Mouse (Mus musculus): ENCODE data around the gene Myh6. TPM values are rescaled to one million over a fixed set of nuclear protein-coding genes. Genes with fewer than 3 reads are reported as not detected.

The Myh6 gene
- polyA plus RNA-seq, 1 experiment from 2014 or later: 0.99 TPM

MicroRNAs within 50 kb of the gene (microRNA counts, 519-probe panel; counts per million panel counts)
- microRNA mmu-miR-208a (not detected), microRNA mmu-miR-208b (not detected)

Small RNA genes within 50 kb of the gene (microRNA-seq; reads per million reads assigned to microRNA genes)
- gene Mir208a: 6.3 reads per million, percentile 21 among the genes with 10 or more reads in this experiment
- gene Mir208b: 25.8 reads per million, percentile 36 among the genes with 10 or more reads in this experiment

Other genes starting within 250 kb of the Myh6 start
- gene Slc7a8, start 185.0 kb downstream of the Myh6 start, polyA plus RNA-seq (2016; fragmentation: Nextera tagmentation; extraction: Ambion mirVana): 2.9 and 3.3 TPM in 2 replicates
- not detected in 2 replicates for gene Rnf212b, start 152.8 kb downstream of the Myh6 start, polyA plus RNA-seq (2016; fragmentation: Nextera tagmentation; extraction: Ambion mirVana)
- gene Homez, start 96.0 kb downstream of the Myh6 start, polyA plus RNA-seq (2016; fragmentation: Nextera tagmentation; extraction: Ambion mirVana): 16.4 and 18.6 TPM in 2 replicates
- 0.80 and 1.6 TPM in 2 replicates for gene Ppp1r3e, start 89.4 kb downstream of the Myh6 start, polyA plus RNA-seq (2016; fragmentation: Nextera tagmentation; extraction: Ambion mirVana)
- 2.7 and 3.7 TPM in 2 replicates for gene Bcl2l2, start 83.5 kb downstream of the Myh6 start, polyA plus RNA-seq (2016; fragmentation: Nextera tagmentation; extraction: Ambion mirVana)
- 0.22 TPM in 1 of 2 replicates, not detected in the other for gene Gm20521, start 83.5 kb downstream of the Myh6 start, polyA plus RNA-seq (2016; fragmentation: Nextera tagmentation; extraction: Ambion mirVana)
- gene Pabpn1, start 74.4 kb downstream of the Myh6 start, polyA plus RNA-seq (2016; fragmentation: Nextera tagmentation; extraction: Ambion mirVana): 199 and 238 TPM in 2 replicates
- gene Slc22a17, start 53.8 kb downstream of the Myh6 start, polyA plus RNA-seq (2016; fragmentation: Nextera tagmentation; extraction: Ambion mirVana): 110 and 125 TPM in 2 replicates
- 36.0 and 38.6 TPM in 2 replicates for gene Efs, start 40.8 kb downstream of the Myh6 start, polyA plus RNA-seq (2016; fragmentation: Nextera tagmentation; extraction: Ambion mirVana)
- not detected in 2 replicates for gene Il25, start 34.2 kb downstream of the Myh6 start, polyA plus RNA-seq (2016; fragmentation: Nextera tagmentation; extraction: Ambion mirVana)
- gene Cmtm5, start 30.7 kb downstream of the Myh6 start, polyA plus RNA-seq (2016; fragmentation: Nextera tagmentation; extraction: Ambion mirVana): 1.2 and 2.2 TPM in 2 replicates
- gene Gm17428, start 10.0 kb upstream of the Myh6 start, polyA plus RNA-seq (2016; fragmentation: Nextera tagmentation; extraction: Ambion mirVana): not detected in 2 replicates
- gene Myh7, start 27.7 kb upstream of the Myh6 start, polyA plus RNA-seq (2016; fragmentation: Nextera tagmentation; extraction: Ambion mirVana): 2.3 and 4.1 TPM in 2 replicates
- 65.7 and 69.6 TPM in 2 replicates for gene Ngdn, start 48.5 kb upstream of the Myh6 start, polyA plus RNA-seq (2016; fragmentation: Nextera tagmentation; extraction: Ambion mirVana)
- gene Zfhx2, start 125.4 kb upstream of the Myh6 start, polyA plus RNA-seq (2016; fragmentation: Nextera tagmentation; extraction: Ambion mirVana): 26.2 and 30.2 TPM in 2 replicates
- 26.6 and 27.3 TPM in 2 replicates for gene Thtpa, start 127.9 kb upstream of the Myh6 start, polyA plus RNA-seq (2016; fragmentation: Nextera tagmentation; extraction: Ambion mirVana)
- gene Ap1g2, start 139.7 kb upstream of the Myh6 start, polyA plus RNA-seq (2016; fragmentation: Nextera tagmentation; extraction: Ambion mirVana): 8.2 and 10.9 TPM in 2 replicates
- 7.2 and 9.9 TPM in 2 replicates for gene Jph4, start 150.0 kb upstream of the Myh6 start, polyA plus RNA-seq (2016; fragmentation: Nextera tagmentation; extraction: Ambion mirVana)